Mouse (Mus musculus): ENCODE results near the gene Ccdc15.
"Not testable (repeated sequence)": the region's sequence is repeated elsewhere in the genome, so short reads cannot be mapped to it uniquely, and the experiment has no call there.

Ccdc15 gene

GRCm38 (mm10) chr9:37351266-37351665 is 3.0 kb upstream of the Ccdc15 start:
- in situ Hi-C loops (cut with MboI, MseI), result no loop called here

- in situ Hi-C loops (cut with MboI, MseI), result no loop called here
Measured at GRCm38 (mm10) chr9:37349050-37349449, 818 bp upstream of the Ccdc15 start.

GRCm38 (mm10) chr9:37347184-37347987 is 846 bp downstream of the Ccdc15 start:
- in situ Hi-C loops (cut with MboI, MseI), result no loop called here

- in situ Hi-C loops (cut with MboI, MseI), result no loop called here
Measured at GRCm38 (mm10) chr9:37345406-37345805, 2.8 kb downstream of the Ccdc15 start.

GRCm38 (mm10) chr9:37329456-37329855 is 18.8 kb downstream of the Ccdc15 start:
- in situ Hi-C loops (cut with MboI, MseI), result loop anchor here (5.0 kb wide), 1 partner anchor 42 kb away; no protein-coding TSS in a partner anchor

- in situ Hi-C loops (cut with MboI, MseI), result no loop called here
Measured at GRCm38 (mm10) chr9:37301720-37302119, 46.5 kb downstream of the Ccdc15 start.

- in situ Hi-C loops (cut with MboI, MseI), result not testable (repeated sequence)
Measured at GRCm38 (mm10) chr9:37300501-37300900, 47.7 kb downstream of the Ccdc15 start.

- in situ Hi-C loops (cut with MboI, MseI), result no loop called here
Measured at GRCm38 (mm10) chr9:37295586-37295985, 52.6 kb downstream of the Ccdc15 start.

GRCm38 (mm10) chr9:37266622-37267021 is 81.6 kb downstream of the Ccdc15 start:
- in situ Hi-C loops (cut with MboI, MseI), result no loop called here

GRCm38 (mm10) chr9:37255889-37256225 is 92.4 kb downstream of the Ccdc15 start:
- in situ Hi-C loops (cut with MboI, MseI), result loop anchor here (10.0 kb wide), 1 partner anchor 369 kb away; no protein-coding TSS in a partner anchor

- in situ Hi-C loops (cut with MboI, MseI), result loop anchor here (10.0 kb wide), 1 partner anchor 369 kb away; no protein-coding TSS in a partner anchor
Measured at GRCm38 (mm10) chr9:37255149-37255888, 92.9 kb downstream of the Ccdc15 start, which contains the start of gene Slc37a2. Slc37a2 (minus strand) TSS chr9:37255738.

GRCm38 (mm10) chr9:37254531-37255110 is 93.6 kb downstream of the Ccdc15 start:
- in situ Hi-C loops (cut with MboI, MseI), result loop anchor here (5.0 to 10.0 kb wide), 2 partner anchors 83 to 370 kb away; no protein-coding TSS in a partner anchor

- in situ Hi-C loops (cut with MboI, MseI), result loop anchor here (5.0 to 10.0 kb wide), 2 partner anchors 87 to 374 kb away; no protein-coding TSS in a partner anchor
Measured at GRCm38 (mm10) chr9:37250631-37251030, 97.6 kb downstream of the Ccdc15 start.

- in situ Hi-C loops (cut with MboI, MseI), result loop anchor here (5.0 to 10.0 kb wide), 2 partner anchors 87 to 375 kb away; no protein-coding TSS in a partner anchor
Measured at GRCm38 (mm10) chr9:37249976-37250375, 98.3 kb downstream of the Ccdc15 start.

- in situ Hi-C loops (cut with MboI, MseI), result no loop called here
Measured at GRCm38 (mm10) chr9:37248381-37248906, 99.8 kb downstream of the Ccdc15 start.

- in situ Hi-C loops (cut with MboI, MseI), result no loop called here
Measured at GRCm38 (mm10) chr9:37247429-37247828, 100.8 kb downstream of the Ccdc15 start.

- in situ Hi-C loops (cut with MboI, MseI), result no loop called here
Measured at GRCm38 (mm10) chr9:37245810-37246209, 102.4 kb downstream of the Ccdc15 start.

- in situ Hi-C loops (cut with MboI, MseI), result no loop called here
Measured at GRCm38 (mm10) chr9:37245404-37245803, 102.8 kb downstream of the Ccdc15 start.

GRCm38 (mm10) chr9:37244600-37244999 is 103.6 kb downstream of the Ccdc15 start:
- in situ Hi-C loops (cut with MboI, MseI), result loop anchor here (5.0 kb wide), 1 partner anchor 277 kb away; no protein-coding TSS in a partner anchor

GRCm38 (mm10) chr9:37242764-37243163 is 105.5 kb downstream of the Ccdc15 start:
- in situ Hi-C loops (cut with MboI, MseI), result loop anchor here (5.0 kb wide), 1 partner anchor 275 kb away; no protein-coding TSS in a partner anchor

- in situ Hi-C loops (cut with MboI, MseI), result no loop called here
Measured at GRCm38 (mm10) chr9:37235951-37236737, 112.1 kb downstream of the Ccdc15 start.

Data from T-helper 1 cell (primary cell).